Mouse (Mus musculus): Measurements from ENCODE around the gene Ppp5c. TPM values are rescaled to one million over a fixed set of nuclear protein-coding genes. Genes with fewer than 3 reads are reported as not detected.

Ppp5c gene
- total and polyA plus RNA-seq, 3 experiments, result 125 to 223 (median 128) TPM

GRCm38 (mm10) chr7:17062389-17062788, 34.7 kb upstream of the Ppp5c start, which contains the start of gene Hif3a:
Gene Hif3a, minus strand, starts transcription at chr7:17062427.
- in situ Hi-C loops (cut with MboI; ENCODE audit: low pct_ligation_motif_present, low pct_unique_long_range_greater_than_20kb, low sequenced_read_pairs), result no loop called here
- no peak within 1 kb of the TSS for H3K27ac ChIP-seq (ENCODE audit: insufficient read depth, low read depth)
- peaks cover 14 to 43% of the 10 kb centered on the region in 2 experiments for H3K4me1 ChIP-seq (ENCODE audit: control insufficient read depth in 1 of 2, insufficient read depth in 2 of 2)
- no peaks in the 10 kb centered on the region for H3K79me2 ChIP-seq (replicated peaks; ENCODE audit: control insufficient read depth, extremely low read depth, insufficient read depth, poor library complexity, severe bottlenecking)
- H3K9me3 ChIP-seq (replicated peaks; ENCODE audit: low read length), result no peaks in the 10 kb centered on the region
- H3K4me2 ChIP-seq (ENCODE audit: insufficient read depth, low read depth, poor library complexity, severe bottlenecking), result no peak within 1 kb of the TSS
- no peak for TF ChIP-seq RCOR1 (conservative IDR thresholded peaks at IDR 0.05; ENCODE audit: low read depth, low read length)
- TF ChIP-seq KAT2A (IDR thresholded peaks at IDR 0.05; ENCODE audit: insufficient replicate concordance, low read length), result no peak
- no peak for TF ChIP-seq CTCF (conservative IDR thresholded peaks at IDR 0.05 in 1 of 2, IDR thresholded peaks at IDR 0.05 in 1 of 2; ENCODE audit: low read depth in 2 of 2, low read length in 2 of 2)
- TF ChIP-seq MAZ (IDR thresholded peaks at IDR 0.05; ENCODE audit: low read depth, low read length), result no peak
- TF ChIP-seq HCFC1 (IDR thresholded peaks at IDR 0.05; ENCODE audit: low read depth, low read length), result no peak
- no peak for TF ChIP-seq USF1 (IDR thresholded peaks at IDR 0.05; ENCODE audit: low read depth, low read length)
- TF ChIP-seq CHD1 (IDR thresholded peaks at IDR 0.05; ENCODE audit: low read depth, low read length), result no peak
- TF ChIP-seq ETS1 (conservative IDR thresholded peaks at IDR 0.05; ENCODE audit: low read depth, low read length), result no peak
- no peak for TF ChIP-seq MYC (IDR thresholded peaks at IDR 0.05; ENCODE audit: low read depth, low read length)
- no peak for TF ChIP-seq USF2 (conservative IDR thresholded peaks at IDR 0.05; ENCODE audit: low read depth, low read length)
- no peak for TF ChIP-seq SMC3 (IDR thresholded peaks at IDR 0.05; ENCODE audit: low read depth, low read length)
- no peak for TF ChIP-seq TBP (conservative IDR thresholded peaks at IDR 0.05; ENCODE audit: low read depth, low read length)
- TF ChIP-seq BHLHE40 (IDR thresholded peaks at IDR 0.05; ENCODE audit: low read depth, low read length), result no peak
- H3K9ac ChIP-seq (ENCODE audit: insufficient read depth, low read depth), result no peak within 1 kb of the TSS
- no peaks in the 10 kb centered on the region for H3K36me3 ChIP-seq (replicated peaks in 1 of 2; ENCODE audit: control insufficient read depth in 1 of 2, insufficient read depth in 1 of 2, low read length in 1 of 2)
- H3K27me3 ChIP-seq (replicated peaks), result no peaks in the 10 kb centered on the region
- dilution Hi-C loops (cut with MboI; ENCODE audit: extremely low pct_ligation_motif_present, extremely low pct_unique_long_range_greater_than_20kb, low sequenced_read_pairs), result no loop called here
- no peak within 1 kb of the TSS for H3K4me3 ChIP-seq (replicated peaks in 1 of 3; ENCODE audit: low read depth in 2 of 3, low read length in 2 of 3, poor library complexity in 1 of 3)
- DNase-seq (ENCODE audit: extremely low read depth), result no peak

GRCm38 (mm10) chr7:17060782-17061605, 33.3 kb upstream of the Ppp5c start:
- Histone ChIP-seq H3K9me3 (replicated peaks; ENCODE audit: low read length) (peaks cover 2% of the 10 kb centered on the region), H3K27me3 (replicated peaks) (no peaks in the 10 kb centered on the region), H3K9ac (ENCODE audit: insufficient read depth, low read depth) (no peak overlapping the region), H3K4me1 (ENCODE audit: control insufficient read depth in 1 of 2, insufficient read depth in 2 of 2) (peaks cover 14 to 43% of the 10 kb centered on the region in 2 experiments), H3K79me2 (replicated peaks; ENCODE audit: control insufficient read depth, extremely low read depth, insufficient read depth, poor library complexity, severe bottlenecking) (no peaks in the 10 kb centered on the region), H3K4me2 (ENCODE audit: insufficient read depth, low read depth, poor library complexity, severe bottlenecking) (no peak overlapping the region), H3K4me3 (replicated peaks in 1 of 3; ENCODE audit: low read depth in 2 of 3, low read length in 2 of 3, poor library complexity in 1 of 3) (no peak overlapping the region), H3K36me3 (replicated peaks in 1 of 2; ENCODE audit: control insufficient read depth in 1 of 2, insufficient read depth in 1 of 2, low read length in 1 of 2) (no peaks in the 10 kb centered on the region), H3K27ac (ENCODE audit: insufficient read depth, low read depth) (no peak overlapping the region)
- no peak for DNase-seq (ENCODE audit: extremely low read depth)
- dilution Hi-C loops (cut with MboI; ENCODE audit: extremely low pct_ligation_motif_present, extremely low pct_unique_long_range_greater_than_20kb, low sequenced_read_pairs) (no loop called here), in situ Hi-C loops (cut with MboI; ENCODE audit: low pct_ligation_motif_present, low pct_unique_long_range_greater_than_20kb, low sequenced_read_pairs) (no loop called here)
- TF ChIP-seq MXI1 (IDR thresholded peaks at IDR 0.05; ENCODE audit: low read depth, low read length), result no peak
- no peak for TF ChIP-seq KAT2A (IDR thresholded peaks at IDR 0.05; ENCODE audit: insufficient replicate concordance, low read length)
- TF ChIP-seq CTCF (conservative IDR thresholded peaks at IDR 0.05 in 1 of 2, IDR thresholded peaks at IDR 0.05 in 1 of 2; ENCODE audit: low read depth in 2 of 2, low read length in 2 of 2), result peak in 1 of 2 experiments; percentile 31; a peak in 2 of 4 replicates
- no peak for TF ChIP-seq HCFC1 (IDR thresholded peaks at IDR 0.05; ENCODE audit: low read depth, low read length)
- no peak for TF ChIP-seq NELFE (IDR thresholded peaks at IDR 0.05; ENCODE audit: low read depth, low read length)
